Mouse (Mus musculus): ENCODE results near the gene Ash1l. TPM values are rescaled to one million over a fixed set of nuclear protein-coding genes. Genes with fewer than 3 reads are reported as not detected.

Ash1l gene
- polyA plus RNA-seq, 1 experiment from 2014 or later = 5.5 TPM

- peak within 1 kb of the TSS; percentile 22 for H3K4me3 ChIP-seq (ENCODE audit: low read depth, low read length)
- no peaks in the 10 kb centered on the region for H3K9me3 ChIP-seq (replicated peaks; ENCODE audit: control insufficient read depth, low read length)
- ATAC-seq (ENCODE audit: low read depth) = peak; percentile 33
- 1% methylated on average over 18 of the region's 18 CpGs for WGBS (ENCODE audit: insufficient replicate concordance)
- peak within 1 kb of the TSS; percentile 49 for H3K4me2 ChIP-seq (ENCODE audit: low read depth, low read length)
- H3K36me3 ChIP-seq (ENCODE audit: control insufficient read depth, insufficient read depth) = peaks cover 17% of the 10 kb centered on the region
- H3K27me3 ChIP-seq (ENCODE audit: control insufficient read depth, insufficient read depth, low read depth, low read length) = peaks cover 26% of the 10 kb centered on the region
- H3K9ac ChIP-seq (ENCODE audit: low read depth, low read length) = 0 out of 2 replicates have a peak within 1 kb of the TSS, but pooled peaks have one; percentile 20
- H3K27ac ChIP-seq (ENCODE audit: low read length) = no peak within 1 kb of the TSS
- H3K4me1 ChIP-seq (ENCODE audit: control insufficient read depth, low read depth, low read length) = peaks cover 37% of the 10 kb centered on the region
Observed at GRCm38 (mm10) chr3:89093175-89093574, 142.8 kb downstream of the Ash1l start, which contains the start of gene Rusc1. TSS of gene Rusc1 (minus strand) at chr3:89093311.

GRCm38 (mm10) chr3:89094021-89094420 lies 143.6 kb downstream of the Ash1l start:
- no peak for ATAC-seq (ENCODE audit: low read depth)
- Histone ChIP-seq H3K4me3 (ENCODE audit: low read depth, low read length) (no peak overlapping the region), H3K4me2 (ENCODE audit: low read depth, low read length) (no peak overlapping the region), H3K27ac (ENCODE audit: low read length) (no peak overlapping the region), H3K9me3 (replicated peaks; ENCODE audit: control insufficient read depth, low read length) (no peaks in the 10 kb centered on the region), H3K4me1 (ENCODE audit: control insufficient read depth, low read depth, low read length) (peaks cover 38% of the 10 kb centered on the region), H3K36me3 (ENCODE audit: control insufficient read depth, insufficient read depth) (peaks cover 20% of the 10 kb centered on the region), H3K9ac (ENCODE audit: low read depth, low read length) (no peak overlapping the region), H3K27me3 (ENCODE audit: control insufficient read depth, insufficient read depth, low read depth, low read length) (peaks cover 26% of the 10 kb centered on the region)
- 80% methylated on average over 10 of the region's 10 CpGs for WGBS (ENCODE audit: insufficient replicate concordance)

GRCm38 (mm10) chr3:89100811-89101210 lies 150.4 kb downstream of the Ash1l start, which contains the start of gene Gm43738:
TSS of gene Gm43738 (minus strand) at chr3:89101099.
- Histone ChIP-seq H3K27ac (ENCODE audit: low read length) (peak within 1 kb of the TSS; percentile 83), H3K9me3 (replicated peaks; ENCODE audit: control insufficient read depth, low read length) (no peaks in the 10 kb centered on the region), H3K4me3 (ENCODE audit: low read depth, low read length) (peak within 1 kb of the TSS; percentile 75), H3K4me2 (ENCODE audit: low read depth, low read length) (peak within 1 kb of the TSS; percentile 78), H3K4me1 (ENCODE audit: control insufficient read depth, low read depth, low read length) (peaks cover 36% of the 10 kb centered on the region), H3K27me3 (ENCODE audit: control insufficient read depth, insufficient read depth, low read depth, low read length) (no peaks in the 10 kb centered on the region), H3K36me3 (ENCODE audit: control insufficient read depth, insufficient read depth) (peaks cover 14% of the 10 kb centered on the region), H3K9ac (ENCODE audit: low read depth, low read length) (peak within 1 kb of the TSS; percentile 71)
- ATAC-seq (ENCODE audit: low read depth) = no peak
- 50% methylated on average over 7 of the region's 7 CpGs for WGBS (ENCODE audit: insufficient replicate concordance)

GRCm38 (mm10) chr3:89101459-89101811 lies 151.0 kb downstream of the Ash1l start:
- 0% methylated on average over 19 of the region's 19 CpGs for WGBS (ENCODE audit: insufficient replicate concordance)
- peak overlapping the region; percentile 83 for H3K27ac ChIP-seq (ENCODE audit: low read length)
- H3K9me3 ChIP-seq (replicated peaks; ENCODE audit: control insufficient read depth, low read length) = no peaks in the 10 kb centered on the region
- H3K27me3 ChIP-seq (ENCODE audit: control insufficient read depth, insufficient read depth, low read depth, low read length) = no peaks in the 10 kb centered on the region
- peak overlapping the region; percentile 75 for H3K4me3 ChIP-seq (ENCODE audit: low read depth, low read length)
- H3K4me2 ChIP-seq (ENCODE audit: low read depth, low read length) = peak overlapping the region; percentile 78
- peak overlapping the region; percentile 71 for H3K9ac ChIP-seq (ENCODE audit: low read depth, low read length)
- ATAC-seq (ENCODE audit: low read depth) = peak; percentile 26; the same call in 1 of the 2 replicates
- peaks cover 13% of the 10 kb centered on the region for H3K36me3 ChIP-seq (ENCODE audit: control insufficient read depth, insufficient read depth)
- peaks cover 36% of the 10 kb centered on the region for H3K4me1 ChIP-seq (ENCODE audit: control insufficient read depth, low read depth, low read length)

GRCm38 (mm10) chr3:89101812-89102494 lies 151.5 kb downstream of the Ash1l start, which contains the start of gene Fdps:
TSS of gene Fdps (minus strand) at chr3:89101959.
- peak within 1 kb of the TSS; percentile 75 for H3K4me3 ChIP-seq (ENCODE audit: low read depth, low read length)
- H3K9ac ChIP-seq (ENCODE audit: low read depth, low read length) = peak within 1 kb of the TSS; percentile 71
- no peaks in the 10 kb centered on the region for H3K9me3 ChIP-seq (replicated peaks; ENCODE audit: control insufficient read depth, low read length)
- no peaks in the 10 kb centered on the region for H3K27me3 ChIP-seq (ENCODE audit: control insufficient read depth, insufficient read depth, low read depth, low read length)
- ATAC-seq (ENCODE audit: low read depth) = peak; percentile 98
- under 1% methylated on average over 26 of the region's 26 CpGs for WGBS (ENCODE audit: insufficient replicate concordance)
- peak within 1 kb of the TSS; percentile 78 for H3K4me2 ChIP-seq (ENCODE audit: low read depth, low read length)
- H3K4me1 ChIP-seq (ENCODE audit: control insufficient read depth, low read depth, low read length) = peaks cover 36% of the 10 kb centered on the region
- peak within 1 kb of the TSS; percentile 83 for H3K27ac ChIP-seq (ENCODE audit: low read length)
- H3K36me3 ChIP-seq (ENCODE audit: control insufficient read depth, insufficient read depth) = peaks cover 8% of the 10 kb centered on the region

GRCm38 (mm10) chr3:89102495-89103290 lies 152.3 kb downstream of the Ash1l start:
- no peaks in the 10 kb centered on the region for H3K27me3 ChIP-seq (ENCODE audit: control insufficient read depth, insufficient read depth, low read depth, low read length)
- peak overlapping the region; percentile 56; the same call in 1 of the 2 replicates for H3K9ac ChIP-seq (ENCODE audit: low read depth, low read length)
- 51% methylated on average over 12 of the region's 12 CpGs for WGBS (ENCODE audit: insufficient replicate concordance)

GRCm38 (mm10) chr3:89103291-89103595 lies 152.8 kb downstream of the Ash1l start:
- no peaks in the 10 kb centered on the region for H3K27me3 ChIP-seq (ENCODE audit: control insufficient read depth, insufficient read depth, low read depth, low read length)
- H3K9me3 ChIP-seq (replicated peaks; ENCODE audit: control insufficient read depth, low read length) = no peaks in the 10 kb centered on the region
- H3K27ac ChIP-seq (ENCODE audit: low read length) = peak overlapping the region; percentile 53
- H3K4me3 ChIP-seq (ENCODE audit: low read depth, low read length) = no peak overlapping the region
- 35% methylated on average over 4 of the region's 4 CpGs for WGBS (ENCODE audit: insufficient replicate concordance)
- peaks cover 5% of the 10 kb centered on the region; the same call in 1 of the 2 replicates for H3K36me3 ChIP-seq (ENCODE audit: control insufficient read depth, insufficient read depth)
- H3K9ac ChIP-seq (ENCODE audit: low read depth, low read length) = no peak overlapping the region
- peaks cover 34% of the 10 kb centered on the region for H3K4me1 ChIP-seq (ENCODE audit: control insufficient read depth, low read depth, low read length)
- no peak overlapping the region for H3K4me2 ChIP-seq (ENCODE audit: low read depth, low read length)
- ATAC-seq (ENCODE audit: low read depth) = no peak

More at GRCm38 (mm10) chr3:89102495-89103290, 152.3 kb downstream of the Ash1l start:
- peaks cover 36% of the 10 kb centered on the region for H3K4me1 ChIP-seq (ENCODE audit: control insufficient read depth, low read depth, low read length)
- no peaks in the 10 kb centered on the region for H3K9me3 ChIP-seq (replicated peaks; ENCODE audit: control insufficient read depth, low read length)
- H3K36me3 ChIP-seq (ENCODE audit: control insufficient read depth, insufficient read depth) = peaks cover 5% of the 10 kb centered on the region; the same call in 1 of the 2 replicates
- peak overlapping the region; percentile 53 for H3K27ac ChIP-seq (ENCODE audit: low read length)
- peak overlapping the region; percentile 72 for H3K4me2 ChIP-seq (ENCODE audit: low read depth, low read length)
- ATAC-seq (ENCODE audit: low read depth) = no peak
- H3K4me3 ChIP-seq (ENCODE audit: low read depth, low read length) = peak overlapping the region; percentile 75

- Histone ChIP-seq H3K4me2 (ENCODE audit: low read depth, low read length) (no peak overlapping the region), H3K9ac (ENCODE audit: low read depth, low read length) (no peak overlapping the region), H3K27ac (ENCODE audit: low read length) (no peak overlapping the region), H3K4me3 (ENCODE audit: low read depth, low read length) (no peak overlapping the region), H3K9me3 (replicated peaks; ENCODE audit: control insufficient read depth, low read length) (no peaks in the 10 kb centered on the region), H3K4me1 (ENCODE audit: control insufficient read depth, low read depth, low read length) (peaks cover 12% of the 10 kb centered on the region), H3K27me3 (ENCODE audit: control insufficient read depth, insufficient read depth, low read depth, low read length) (no peaks in the 10 kb centered on the region), H3K36me3 (ENCODE audit: control insufficient read depth, insufficient read depth) (no peaks in the 10 kb centered on the region)
- ATAC-seq (ENCODE audit: low read depth) = no peak
Observed at GRCm38 (mm10) chr3:89106881-89107280, 156.5 kb downstream of the Ash1l start.

- H3K4me2 ChIP-seq (ENCODE audit: low read depth, low read length) = no peak overlapping the region
- H3K27ac ChIP-seq (ENCODE audit: low read length) = no peak overlapping the region
- H3K4me3 ChIP-seq (ENCODE audit: low read depth, low read length) = no peak overlapping the region
- H3K36me3 ChIP-seq (ENCODE audit: control insufficient read depth, insufficient read depth) = no peaks in the 10 kb centered on the region
- H3K9ac ChIP-seq (ENCODE audit: low read depth, low read length) = no peak overlapping the region
- peaks cover 8% of the 10 kb centered on the region for H3K4me1 ChIP-seq (ENCODE audit: control insufficient read depth, low read depth, low read length)
- WGBS (ENCODE audit: insufficient replicate concordance) = 36% methylated on average over 3 of the region's 3 CpGs
- no peaks in the 10 kb centered on the region for H3K9me3 ChIP-seq (replicated peaks; ENCODE audit: control insufficient read depth, low read length)
- no peaks in the 10 kb centered on the region for H3K27me3 ChIP-seq (ENCODE audit: control insufficient read depth, insufficient read depth, low read depth, low read length)
- no peak for ATAC-seq (ENCODE audit: low read depth)
Observed at GRCm38 (mm10) chr3:89107545-89107944, 157.1 kb downstream of the Ash1l start.
